Mouse (Mus musculus): ENCODE data around the gene Commd6.
"Not testable (repeated sequence)": the region's sequence is repeated elsewhere in the genome, so short reads cannot be mapped to it uniquely, and the experiment has no call there.

The Commd6 gene

DNA sequence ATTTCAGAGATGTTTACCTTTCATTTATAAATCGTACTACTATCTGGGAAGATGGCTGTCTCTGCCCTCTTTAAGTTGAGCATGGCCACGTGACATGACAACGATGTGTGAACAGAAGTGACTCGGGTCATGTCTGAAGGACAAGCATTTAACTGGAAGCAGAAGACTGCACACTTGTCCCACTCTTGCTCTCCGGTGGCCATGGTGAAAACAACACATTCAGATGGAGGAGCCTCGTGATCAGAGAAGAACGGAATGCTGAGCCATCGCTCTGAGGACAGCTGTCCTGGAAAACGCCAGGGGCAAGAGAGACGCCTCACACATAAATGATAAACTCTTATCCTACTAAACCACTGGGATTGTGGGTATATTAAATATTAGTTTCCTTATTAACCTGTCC, 29.8 kb downstream of the Commd6 start:
- DNase-seq (ENCODE audit: extremely low spot score, low read depth, low spot score) = no peak

DNA sequence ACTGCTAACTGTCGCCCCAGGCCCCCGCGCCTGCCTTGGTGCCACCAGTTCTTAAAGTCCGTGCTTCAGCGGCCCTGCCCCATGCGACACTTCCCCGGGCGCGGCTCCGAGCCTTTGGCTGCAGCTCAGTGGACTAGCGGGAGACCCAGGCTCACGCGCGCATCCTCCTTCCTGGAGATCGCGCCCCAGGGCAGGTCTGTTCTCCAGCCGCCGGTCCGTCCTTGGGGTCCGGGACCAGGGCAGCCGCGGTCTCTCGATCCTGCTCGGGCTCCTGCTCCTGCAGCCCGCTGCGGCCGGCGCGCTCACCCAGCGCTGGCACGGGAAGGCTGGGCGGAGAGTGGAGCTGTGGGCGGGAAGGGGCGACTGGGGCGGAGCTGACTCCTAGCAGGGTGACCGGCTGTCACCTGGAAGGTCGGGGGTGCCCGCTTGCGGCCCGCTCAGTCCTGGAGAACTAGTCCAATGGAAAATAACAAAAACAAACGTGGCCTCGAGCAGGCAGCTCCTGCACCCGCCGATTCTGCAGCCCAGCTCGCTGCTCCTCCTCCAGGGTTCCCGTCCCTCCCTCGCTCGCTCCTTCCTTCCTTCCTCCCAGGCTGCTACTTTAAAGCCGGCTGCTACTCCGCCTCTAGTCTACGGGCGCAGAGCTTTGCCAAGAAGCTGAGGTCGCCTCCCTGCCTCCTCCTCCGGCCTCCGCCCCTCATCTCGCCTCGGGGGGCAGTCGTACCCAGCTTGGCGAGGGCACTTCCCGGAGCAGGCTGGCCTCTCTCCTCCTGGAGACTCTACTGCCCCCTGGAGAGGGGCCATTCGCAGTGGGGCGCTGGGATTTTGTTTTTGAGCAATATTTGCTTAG, 31.7 kb downstream of the Commd6 start, which contains the start of gene Tbc1d4:
TSS of gene Tbc1d4 (minus strand) at position 673 of the 850 bp plus-strand sequence.
- DNase-seq (ENCODE audit: extremely low spot score, low read depth, low spot score) = no peak

DNA sequence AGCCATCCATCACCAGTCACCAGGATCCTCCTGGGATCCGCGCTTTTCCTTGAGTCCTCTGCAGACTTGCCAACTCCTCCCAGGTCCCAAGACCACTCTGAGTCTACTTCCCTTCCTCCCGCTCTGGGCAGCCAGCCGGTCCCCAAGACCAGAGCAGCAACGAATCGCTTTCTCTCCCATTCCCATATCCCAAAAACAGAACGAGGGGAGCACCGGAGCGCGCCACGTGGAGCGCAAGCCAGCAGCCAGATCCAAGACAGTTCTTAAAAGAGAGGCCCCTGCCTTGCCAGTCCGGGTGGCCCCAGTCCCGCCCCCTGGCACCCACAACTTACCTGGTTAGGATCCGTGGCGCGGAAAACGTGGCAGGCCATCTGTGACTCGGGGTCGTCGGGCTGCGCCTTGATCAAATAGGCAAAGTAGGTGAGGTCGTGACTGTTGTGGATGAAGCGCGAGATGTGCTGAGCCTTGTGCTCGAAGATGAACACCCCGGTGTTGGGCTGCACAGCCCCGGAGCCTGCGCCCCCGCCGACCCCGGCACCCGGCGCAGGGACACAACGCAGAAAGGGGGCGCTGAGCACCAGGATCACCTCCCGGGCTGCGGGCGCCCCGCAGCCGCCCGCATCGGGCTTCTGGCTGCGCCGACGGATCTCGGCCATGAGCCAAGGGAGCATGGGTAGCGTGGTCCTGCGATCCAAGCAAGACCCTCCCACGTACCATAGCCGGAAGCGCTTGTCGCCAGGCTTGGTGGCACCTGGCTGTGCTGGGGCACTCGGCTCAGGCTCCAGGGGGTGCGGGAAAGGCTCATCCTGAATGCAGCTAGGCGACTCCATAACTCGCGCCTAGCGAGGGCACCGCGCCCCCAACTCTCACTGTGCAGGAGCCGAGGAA, 32.6 kb downstream of the Commd6 start:
- DNase-seq (ENCODE audit: extremely low spot score, low read depth, low spot score) = no peak

DNA sequence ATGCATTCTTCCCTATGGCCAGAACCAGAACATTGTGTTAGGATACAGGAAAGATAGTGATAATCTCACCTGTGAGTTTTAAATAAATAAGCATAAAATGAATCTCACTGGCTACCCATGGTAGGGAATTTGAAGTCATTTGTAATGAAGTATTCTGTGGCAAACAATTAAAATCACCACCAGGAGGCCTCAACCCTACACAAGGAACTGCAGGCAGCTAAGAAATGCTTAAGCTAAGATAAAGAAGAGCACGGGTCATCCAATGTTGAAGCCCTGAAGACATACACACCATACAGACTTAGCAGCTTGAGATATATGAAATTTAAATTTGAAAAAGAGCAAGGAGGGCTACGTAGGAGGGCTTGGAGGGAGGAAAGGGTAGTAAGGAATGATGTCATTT, 34.6 kb downstream of the Commd6 start:
- no peak for DNase-seq (ENCODE audit: extremely low spot score, low read depth, low spot score)

DNA sequence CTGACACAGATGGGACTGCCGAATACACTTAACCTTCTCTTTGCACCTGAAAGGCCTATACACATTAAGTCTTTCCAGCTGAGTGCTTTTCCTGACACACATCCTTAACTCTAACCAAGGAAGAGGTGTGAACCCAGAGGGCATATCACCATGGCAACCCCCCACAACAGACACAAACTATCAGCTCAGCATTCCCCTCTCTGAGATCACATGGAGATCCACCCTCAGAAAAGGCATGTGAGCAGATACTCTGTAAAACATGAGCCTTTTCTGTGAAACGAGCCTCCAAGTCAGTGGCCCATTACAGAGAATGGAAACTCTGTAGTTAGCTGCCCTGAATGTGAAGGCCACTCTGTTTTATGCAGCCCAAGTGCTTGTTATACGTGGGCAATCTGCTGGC, 37.6 kb downstream of the Commd6 start:
- DNase-seq (ENCODE audit: extremely low spot score, low read depth, low spot score) = no peak

DNA sequence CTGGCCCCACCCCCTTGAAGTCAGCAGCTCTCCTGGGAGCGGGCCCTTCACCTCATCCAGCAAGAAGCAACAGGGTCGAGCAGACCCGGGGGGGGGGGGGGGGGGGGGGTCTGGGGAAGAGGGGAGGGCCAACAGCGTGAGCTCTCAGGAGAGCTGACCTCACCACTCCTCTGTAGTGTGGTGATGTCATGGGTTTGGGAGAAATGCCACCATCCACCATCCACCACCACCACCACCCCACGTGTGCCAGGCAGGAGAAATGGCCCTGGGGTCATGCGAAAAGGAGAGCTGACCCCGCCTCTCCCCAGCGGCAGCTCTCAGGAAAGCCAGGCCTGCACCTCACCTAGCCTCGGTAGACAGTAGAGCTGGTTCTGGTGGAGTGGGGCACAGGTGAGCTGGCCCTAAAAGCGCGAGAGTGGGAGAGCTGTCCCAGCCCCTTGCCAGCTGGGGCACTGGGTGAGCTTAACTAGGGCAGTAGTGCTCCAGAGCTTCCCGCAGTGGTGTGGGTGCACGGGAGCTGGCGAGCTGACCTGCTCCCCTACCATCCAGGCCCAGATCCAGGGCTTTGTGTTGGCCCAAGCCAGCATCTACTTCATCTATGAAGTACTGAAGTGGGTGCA, 43.3 kb downstream of the Commd6 start:
- no peak for DNase-seq (ENCODE audit: extremely low spot score, low read depth, low spot score)

DNA sequence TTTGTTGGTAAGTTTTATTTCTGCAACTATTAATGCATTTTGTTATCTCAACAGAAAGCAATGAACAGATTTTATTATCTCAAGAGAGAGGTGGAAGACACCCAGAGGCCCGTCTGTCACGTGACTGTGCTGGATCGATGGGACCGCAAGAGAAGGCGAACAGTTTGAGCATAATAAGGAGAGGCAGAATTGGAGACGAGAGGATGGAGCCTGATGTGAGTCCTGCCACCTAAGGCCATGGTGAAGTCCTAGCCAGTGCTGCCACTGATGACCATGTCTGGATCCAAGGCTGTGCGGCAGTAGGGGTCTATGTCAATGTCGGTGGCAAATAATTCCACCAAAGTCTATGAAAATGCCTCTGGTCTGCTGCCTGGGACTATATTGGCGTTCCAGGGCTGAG, 43.8 kb downstream of the Commd6 start:
- DNase-seq (ENCODE audit: extremely low spot score, low read depth, low spot score) = no peak

DNA sequence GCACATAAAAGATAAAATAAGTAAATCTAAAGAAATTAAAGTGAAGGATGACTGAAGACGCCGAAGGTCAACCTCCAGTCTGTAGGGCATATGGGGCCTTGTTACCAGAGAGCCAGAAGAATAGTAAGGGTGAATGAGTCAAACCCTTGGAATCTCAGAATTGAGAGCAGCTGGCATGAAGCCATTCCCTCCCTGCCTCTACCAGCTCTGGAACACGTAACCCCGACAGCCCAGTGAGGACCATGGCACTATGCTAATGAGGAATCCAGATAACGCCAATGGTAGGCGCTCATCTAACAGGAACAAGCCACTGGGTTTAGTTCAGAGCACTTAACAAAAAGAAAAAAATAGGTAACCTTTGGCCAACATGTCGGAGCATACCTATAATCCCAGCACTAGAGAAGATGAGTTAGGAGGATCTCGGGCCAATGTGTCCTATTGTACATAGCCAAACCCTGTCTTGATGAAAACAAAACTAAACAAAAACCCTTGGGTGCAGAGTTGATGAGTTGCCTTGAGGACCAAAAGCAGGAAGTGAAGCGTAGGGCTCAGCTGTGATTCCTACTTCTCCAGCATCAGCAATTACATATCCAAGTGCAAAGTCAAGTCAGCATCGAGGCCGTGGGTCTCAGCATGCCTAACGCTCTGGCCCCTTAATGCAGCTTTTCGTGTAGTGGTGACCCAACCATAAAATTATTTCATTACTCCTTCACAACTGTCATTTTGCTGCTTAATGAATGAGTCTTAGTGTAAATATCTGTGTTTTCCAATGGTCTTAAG, 45.0 kb downstream of the Commd6 start:
- DNase-seq (ENCODE audit: extremely low spot score, low read depth, low spot score) = no peak

DNA sequence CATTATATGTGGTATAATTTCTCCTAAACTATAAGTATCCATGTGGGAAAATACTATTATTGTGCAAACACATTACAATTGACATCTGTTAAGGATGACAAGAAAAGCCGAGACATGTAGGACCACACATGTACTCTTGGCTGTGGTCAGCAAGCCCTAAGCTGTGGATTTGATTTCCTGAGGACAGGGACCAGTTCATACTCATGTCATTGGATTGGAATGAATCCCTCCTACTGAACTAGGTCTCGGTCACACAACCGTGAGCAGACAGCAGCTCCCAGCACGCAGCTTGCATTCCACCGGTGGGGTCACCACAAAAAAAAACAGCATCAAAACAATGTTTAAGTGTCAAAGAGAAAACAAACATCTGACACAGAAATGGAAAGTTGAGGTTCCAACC, 46.5 kb downstream of the Commd6 start:
- DNase-seq (ENCODE audit: extremely low spot score, low read depth, low spot score) = no peak

DNA sequence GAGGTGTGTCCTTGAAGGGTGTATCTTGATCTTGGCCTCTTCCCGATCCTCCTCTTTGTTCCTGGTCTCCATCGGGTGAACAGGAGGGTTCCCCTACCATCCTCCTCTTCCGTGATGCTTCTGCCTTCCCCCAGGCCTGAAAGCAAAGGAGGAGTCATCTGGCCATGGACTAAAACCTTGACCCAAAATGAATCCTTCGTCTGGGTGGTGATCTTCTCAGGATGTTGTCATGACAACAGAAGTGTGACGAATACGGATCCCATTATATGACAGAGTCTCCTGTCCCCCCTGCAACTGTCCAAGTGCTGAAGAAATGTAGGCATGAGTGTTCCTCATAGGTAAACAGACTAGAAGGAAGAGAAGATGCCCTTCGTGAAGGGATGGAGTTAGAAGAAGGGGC, 47.1 kb downstream of the Commd6 start:
- no peak for DNase-seq (ENCODE audit: extremely low spot score, low read depth, low spot score)

DNA sequence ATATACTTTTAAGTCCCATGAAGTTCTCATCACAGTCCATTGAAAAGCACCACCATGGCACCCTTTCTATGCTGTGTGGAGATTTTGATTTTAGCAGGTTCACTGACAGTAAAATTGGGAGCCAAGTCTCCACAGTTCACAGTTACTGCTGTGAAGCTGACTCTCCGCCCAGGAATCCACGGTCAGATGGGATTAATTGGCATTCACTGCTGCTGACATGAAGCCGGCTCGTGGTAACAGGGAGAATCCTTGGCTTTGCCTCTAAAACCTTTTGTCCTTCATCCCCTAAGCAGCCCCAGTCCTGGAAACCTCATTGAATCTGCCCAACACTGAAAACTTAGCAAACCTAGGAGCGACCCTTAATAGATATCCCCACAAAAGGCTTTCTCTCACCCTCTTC, 49.4 kb downstream of the Commd6 start:
- no peak for DNase-seq (ENCODE audit: extremely low spot score, low read depth, low spot score)

DNA sequence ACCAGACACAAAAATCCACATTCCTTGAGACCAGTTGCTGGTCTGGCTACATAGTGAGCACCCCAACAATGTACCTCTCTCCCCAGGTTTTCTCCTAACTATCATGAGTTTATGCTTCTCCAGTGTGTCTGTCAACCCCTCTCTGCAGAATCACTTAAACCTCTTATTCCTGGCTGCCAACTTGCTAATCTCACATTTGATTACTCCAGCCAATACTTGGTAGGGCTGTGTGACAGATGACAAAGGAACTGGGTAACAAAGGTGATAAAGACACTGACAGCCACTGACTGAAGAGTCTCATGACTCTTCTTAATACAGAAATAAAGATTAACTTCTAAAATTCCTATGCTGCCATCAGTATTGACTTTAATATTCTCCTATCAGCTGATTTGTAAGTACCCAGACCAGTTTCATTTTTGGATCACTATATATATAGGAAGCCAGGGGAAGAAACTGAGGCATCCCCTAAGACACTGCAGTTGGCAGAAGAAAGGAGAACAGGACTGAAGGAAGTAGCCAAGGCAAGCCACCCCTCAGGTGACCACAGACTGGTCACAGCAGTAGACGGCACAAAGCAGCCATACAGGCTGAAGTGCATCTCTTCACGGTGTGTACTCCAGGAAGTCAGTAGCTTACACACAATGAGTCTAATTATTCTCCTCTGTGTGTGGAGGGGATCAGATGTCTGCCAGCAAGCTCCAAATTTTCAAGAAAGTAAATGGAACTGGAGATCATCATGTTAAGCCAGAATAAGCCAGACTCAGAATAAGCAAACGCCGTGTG, 52.1 kb downstream of the Commd6 start:
- DNase-seq (ENCODE audit: extremely low spot score, low read depth, low spot score) = not testable (repeated sequence)

DNA sequence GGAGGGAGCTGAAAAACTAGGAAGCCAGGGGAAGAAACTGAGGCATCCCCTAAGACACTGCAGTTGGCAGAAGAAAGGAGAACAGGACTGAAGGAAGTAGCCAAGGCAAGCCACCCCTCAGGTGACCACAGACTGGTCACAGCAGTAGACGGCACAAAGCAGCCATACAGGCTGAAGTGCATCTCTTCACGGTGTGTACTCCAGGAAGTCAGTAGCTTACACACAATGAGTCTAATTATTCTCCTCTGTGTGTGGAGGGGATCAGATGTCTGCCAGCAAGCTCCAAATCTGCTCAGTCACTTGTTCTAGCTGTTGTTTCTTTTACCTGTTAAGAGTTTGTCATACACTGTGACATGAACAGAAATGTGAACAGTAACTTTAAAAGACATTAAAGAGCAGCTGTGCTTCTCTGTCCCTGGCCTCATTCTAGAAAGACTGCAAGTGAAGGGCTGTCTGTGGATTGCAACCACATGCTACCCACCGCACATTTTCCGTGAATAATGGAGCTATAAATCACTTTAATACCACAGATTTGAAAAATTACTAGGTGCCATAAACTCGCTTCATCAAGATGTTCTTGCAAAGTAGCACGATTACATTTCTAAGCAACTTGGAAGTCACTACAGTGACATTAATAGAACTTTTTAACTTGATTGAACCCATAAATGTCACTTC, 53.0 kb downstream of the Commd6 start:
- DNase-seq (ENCODE audit: extremely low spot score, low read depth, low spot score) = peak; percentile 71

DNA sequence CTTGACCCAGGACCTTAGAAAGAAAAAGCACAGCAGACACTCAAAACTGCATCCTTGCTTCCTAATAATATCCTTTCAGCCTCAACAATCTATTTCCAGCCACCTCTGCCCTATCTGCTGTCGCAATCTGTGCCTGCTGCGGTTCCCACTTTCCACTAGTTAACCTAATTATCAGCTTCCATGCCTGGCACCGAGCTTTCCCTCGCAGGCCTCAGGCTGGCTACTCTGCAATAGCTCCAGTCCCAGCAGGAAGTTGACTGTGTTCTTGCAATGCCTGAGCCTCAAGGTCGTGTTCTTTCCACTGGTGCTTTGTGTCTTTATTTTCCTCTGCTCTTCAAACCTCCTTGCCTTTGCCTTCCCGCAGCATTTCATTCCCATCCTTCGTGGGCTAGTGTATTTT, 54.4 kb downstream of the Commd6 start:
- no peak for DNase-seq (ENCODE audit: extremely low spot score, low read depth, low spot score)
